Mouse (Mus musculus): ENCODE measurements around the gene Gp9. TPM values are rescaled to one million over a fixed set of nuclear protein-coding genes. Genes with fewer than 3 reads are reported as not detected.

Gene Gp9
- 2.5 and 3.2 TPM in 2 replicates for polyA plus RNA-seq (2016; fragmentation: Nextera tagmentation; extraction: Ambion mirVana)

- H3K4me1 ChIP-seq: no peaks in the 10 kb centered on the region
- no peaks in the 10 kb centered on the region for H3K36me3 ChIP-seq (replicated peaks)
- WGBS: 90% methylated on average over 2 of the region's 2 CpGs
- no peak for DNase-seq (ENCODE audit: extremely low spot score, low spot score)
- H3K9me3 ChIP-seq: peaks cover 4% of the 10 kb centered on the region; the same call in 1 of the 2 replicates
- H3K27ac ChIP-seq: no peak within 1 kb of the TSS
- no peak within 1 kb of the TSS for H3K4me3 ChIP-seq
- H3K27me3 ChIP-seq (ENCODE audit: poor library complexity, severe bottlenecking): no peaks in the 10 kb centered on the region
Observed at GRCm38 (mm10) chr6:87777842-87778241, at the start of gene Gp9. Gene Gp9, plus strand, starts transcription at chr6:87778072.

- peaks cover 71% of the 10 kb centered on the region for H3K27me3 ChIP-seq (ENCODE audit: poor library complexity, severe bottlenecking)
- H3K9me3 ChIP-seq: no peaks in the 10 kb centered on the region
- H3K4me3 ChIP-seq: no peak overlapping the region
- H3K36me3 ChIP-seq (replicated peaks): no peaks in the 10 kb centered on the region
- no peak overlapping the region for H3K27ac ChIP-seq
- peaks cover 44% of the 10 kb centered on the region for H3K4me1 ChIP-seq
- DNase-seq (ENCODE audit: extremely low spot score, low spot score): no peak
- 73% methylated on average over 3 of the region's 3 CpGs for WGBS
Observed at GRCm38 (mm10) chr6:87728102-87728501, 49.8 kb upstream of the Gp9 start.

GRCm38 (mm10) chr6:87730141-87730540, 47.7 kb upstream of the Gp9 start:
- H3K4me1 ChIP-seq: peaks cover 56% of the 10 kb centered on the region
- H3K9me3 ChIP-seq: no peaks in the 10 kb centered on the region
- no peak for DNase-seq (ENCODE audit: extremely low spot score, low spot score)
- peak overlapping the region; percentile 73 for H3K27ac ChIP-seq
- peaks cover 85% of the 10 kb centered on the region for H3K27me3 ChIP-seq (ENCODE audit: poor library complexity, severe bottlenecking)
- 15% methylated on average over 13 of the region's 13 CpGs for WGBS
- H3K36me3 ChIP-seq (replicated peaks): no peaks in the 10 kb centered on the region
- peak overlapping the region; percentile 64 for H3K4me3 ChIP-seq

DNA sequence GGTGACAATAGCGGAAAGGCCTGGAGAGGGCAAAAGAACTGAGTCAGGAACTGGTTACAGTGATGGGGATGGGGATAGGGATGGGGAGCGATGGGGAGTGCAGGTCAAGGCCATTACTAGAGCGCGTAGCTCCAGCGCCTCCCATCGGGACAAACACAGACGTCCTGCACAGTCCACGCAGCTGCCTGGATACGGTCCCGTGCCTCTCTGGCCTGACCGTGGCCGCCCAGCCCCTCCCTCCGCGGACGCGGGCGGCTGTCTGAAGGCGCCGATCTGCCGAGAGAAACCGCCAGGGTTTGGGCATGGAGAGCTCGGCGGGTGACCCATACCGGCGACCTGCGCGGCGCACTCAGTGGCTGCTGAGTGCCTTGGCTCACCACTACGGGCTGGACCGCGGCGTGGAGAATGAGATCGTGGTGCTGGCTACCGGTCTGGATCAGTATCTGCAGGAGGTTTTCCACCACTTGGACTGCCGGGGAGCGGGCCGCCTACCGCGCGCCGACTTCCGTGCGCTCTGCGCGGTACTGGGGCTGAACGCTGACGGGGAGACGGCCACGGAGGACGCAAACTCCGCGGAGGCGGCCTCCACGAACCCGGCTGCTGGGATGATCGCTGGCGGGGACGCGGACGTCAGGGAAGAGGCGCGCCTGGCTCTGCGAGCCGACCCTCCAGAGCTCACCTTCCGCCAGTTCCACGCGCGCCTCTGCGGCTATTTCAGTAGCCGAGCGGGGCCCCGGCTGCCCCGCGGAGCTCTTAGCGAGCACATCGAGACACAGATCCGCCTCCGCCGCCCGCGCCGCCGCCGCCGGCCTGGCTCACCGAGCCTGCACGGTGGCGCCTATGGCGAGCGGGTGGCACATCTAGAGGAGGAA, 47.0 kb upstream of the Gp9 start, which contains the start of gene Efcc1:
Gene Efcc1, plus strand, starts transcription at position 279 of the 872 bp plus-strand sequence.
- Histone ChIP-seq H3K27ac (peak within 1 kb of the TSS; percentile 73), H3K27me3 (ENCODE audit: poor library complexity, severe bottlenecking) (peaks cover 91% of the 10 kb centered on the region), H3K36me3 (replicated peaks) (no peaks in the 10 kb centered on the region), H3K9me3 (no peaks in the 10 kb centered on the region), H3K4me3 (peak within 1 kb of the TSS; percentile 64), H3K4me1 (peaks cover 51% of the 10 kb centered on the region)
- WGBS: under 1% methylated on average over 88 of the region's 90 CpGs
- DNase-seq (ENCODE audit: extremely low spot score, low spot score): peak; percentile 57

GRCm38 (mm10) chr6:87731463-87732095, 46.3 kb upstream of the Gp9 start:
- Histone ChIP-seq H3K27ac (peak overlapping the region; percentile 73), H3K36me3 (replicated peaks) (no peaks in the 10 kb centered on the region), H3K4me1 (peaks cover 47% of the 10 kb centered on the region), H3K9me3 (no peaks in the 10 kb centered on the region), H3K27me3 (ENCODE audit: poor library complexity, severe bottlenecking) (peaks cover 95% of the 10 kb centered on the region), H3K4me3 (peak overlapping the region; percentile 64)
- 2% methylated on average over 19 of the region's 19 CpGs for WGBS
- DNase-seq (ENCODE audit: extremely low spot score, low spot score): no peak

DNA sequence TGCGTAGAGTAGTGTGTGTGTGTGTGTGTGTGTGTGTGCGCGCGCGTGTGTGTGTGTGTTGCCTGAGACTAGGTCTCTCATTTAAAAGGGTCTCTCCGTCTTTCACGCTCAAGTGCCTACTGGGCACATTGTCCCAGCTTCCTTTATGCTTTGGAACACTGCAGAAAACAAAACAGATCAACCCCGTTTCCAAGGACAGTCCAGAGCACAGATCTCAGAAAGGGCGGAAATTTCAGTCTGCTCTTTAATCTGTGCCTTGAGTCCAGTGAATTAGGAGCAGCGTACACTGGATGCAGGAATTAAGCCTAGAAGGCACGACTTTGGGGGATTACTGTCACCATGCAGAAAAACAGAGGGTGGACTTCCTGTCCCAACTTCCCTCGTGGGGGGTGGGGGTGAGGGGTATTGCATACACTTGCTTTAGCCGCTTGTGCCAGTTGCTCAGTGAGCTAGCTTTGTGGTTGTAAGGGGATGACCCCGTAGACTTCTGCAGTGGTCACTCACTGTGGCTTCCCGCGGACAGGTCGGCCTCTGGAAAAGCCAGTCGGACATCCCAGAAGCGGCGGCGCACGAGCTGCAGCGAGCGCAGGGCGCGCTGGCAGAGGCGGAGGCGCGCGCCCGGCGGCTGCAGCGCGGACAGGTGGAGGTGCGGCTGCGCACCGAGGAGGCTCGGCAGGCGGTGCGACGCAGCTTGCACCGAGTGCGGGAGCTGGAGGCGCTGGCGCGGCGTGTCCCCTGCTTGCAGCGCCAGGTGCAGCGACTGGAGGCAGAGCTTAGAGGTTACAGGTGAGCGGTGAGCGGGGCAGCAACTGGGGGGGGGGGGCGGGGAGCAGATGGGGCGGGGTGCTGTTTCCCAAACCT, 45.5 kb upstream of the Gp9 start:
- Histone ChIP-seq H3K4me3 (peak overlapping the region; percentile 64), H3K9me3 (no peaks in the 10 kb centered on the region), H3K27me3 (ENCODE audit: poor library complexity, severe bottlenecking) (peaks cover 100% of the 10 kb centered on the region), H3K27ac (peak overlapping the region; percentile 16; the same call in 1 of the 2 replicates), H3K4me1 (peaks cover 49% of the 10 kb centered on the region), H3K36me3 (replicated peaks) (no peaks in the 10 kb centered on the region)
- DNase-seq (ENCODE audit: extremely low spot score, low spot score): peak; percentile 24
- WGBS: 2% methylated on average over 53 of the region's 53 CpGs

DNA sequence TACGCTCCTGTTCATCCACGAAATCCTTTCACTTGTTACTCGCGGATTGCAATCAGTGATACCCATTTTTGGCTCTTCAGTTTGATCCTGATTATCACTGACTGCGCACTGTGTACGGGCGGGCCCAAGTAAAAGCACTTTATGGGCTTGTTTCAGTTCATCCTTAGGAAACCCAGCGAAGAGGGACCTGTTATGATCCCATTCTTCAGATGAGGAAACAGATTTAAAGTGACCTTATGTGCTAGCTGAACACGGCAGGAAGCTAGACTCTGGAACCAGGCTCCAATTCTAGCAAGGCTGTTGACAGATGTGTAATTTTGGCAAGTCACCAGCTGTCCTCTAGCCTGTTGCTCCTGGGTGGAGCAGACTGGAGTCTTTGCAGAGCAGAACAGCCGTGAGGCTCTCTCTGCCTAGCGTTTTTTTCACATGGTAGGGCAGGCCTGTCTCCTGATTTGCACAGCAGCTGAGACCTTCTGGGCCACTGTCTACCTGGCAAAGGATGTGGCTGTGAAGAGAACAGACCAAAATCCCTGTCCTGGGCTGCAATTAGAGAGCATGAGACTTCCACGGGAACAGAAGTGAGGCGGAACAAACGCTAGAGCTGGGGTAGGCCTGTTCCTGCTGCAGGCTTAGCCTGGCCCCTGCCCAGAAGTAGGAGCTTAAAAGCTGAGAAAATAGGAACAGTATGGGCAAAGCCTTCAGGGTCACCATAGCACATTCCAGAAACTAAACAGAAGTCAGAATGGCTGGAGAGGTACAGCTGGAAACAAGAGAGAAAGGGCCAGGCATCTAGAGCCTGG, 44.5 kb upstream of the Gp9 start:
- Histone ChIP-seq H3K9me3 (no peaks in the 10 kb centered on the region), H3K27ac (no peak overlapping the region), H3K36me3 (replicated peaks) (no peaks in the 10 kb centered on the region), H3K4me1 (peaks cover 58% of the 10 kb centered on the region), H3K27me3 (ENCODE audit: poor library complexity, severe bottlenecking) (peaks cover 97% of the 10 kb centered on the region), H3K4me3 (peak overlapping the region; percentile 64)
- DNase-seq (ENCODE audit: extremely low spot score, low spot score): no peak
- 27% methylated on average over 14 of the region's 14 CpGs for WGBS

- Histone ChIP-seq H3K36me3 (replicated peaks) (no peaks in the 10 kb centered on the region), H3K4me3 (no peak overlapping the region), H3K27ac (no peak overlapping the region), H3K4me1 (peaks cover 66% of the 10 kb centered on the region), H3K9me3 (no peaks in the 10 kb centered on the region), H3K27me3 (ENCODE audit: poor library complexity, severe bottlenecking) (peaks cover 91% of the 10 kb centered on the region)
- DNase-seq (ENCODE audit: extremely low spot score, low spot score): no peak
- 71% methylated on average over 5 of the region's 5 CpGs for WGBS
Observed at GRCm38 (mm10) chr6:87734136-87734535, 43.7 kb upstream of the Gp9 start.

- Histone ChIP-seq H3K4me3 (no peak overlapping the region), H3K36me3 (replicated peaks) (no peaks in the 10 kb centered on the region), H3K27me3 (ENCODE audit: poor library complexity, severe bottlenecking) (peaks cover 73% of the 10 kb centered on the region), H3K4me1 (peaks cover 57% of the 10 kb centered on the region), H3K9me3 (no peaks in the 10 kb centered on the region), H3K27ac (no peak overlapping the region)
- no peak for DNase-seq (ENCODE audit: extremely low spot score, low spot score)
- WGBS: 80% methylated on average over 4 of the region's 4 CpGs
Observed at GRCm38 (mm10) chr6:87736923-87737322, 40.9 kb upstream of the Gp9 start.

DNA sequence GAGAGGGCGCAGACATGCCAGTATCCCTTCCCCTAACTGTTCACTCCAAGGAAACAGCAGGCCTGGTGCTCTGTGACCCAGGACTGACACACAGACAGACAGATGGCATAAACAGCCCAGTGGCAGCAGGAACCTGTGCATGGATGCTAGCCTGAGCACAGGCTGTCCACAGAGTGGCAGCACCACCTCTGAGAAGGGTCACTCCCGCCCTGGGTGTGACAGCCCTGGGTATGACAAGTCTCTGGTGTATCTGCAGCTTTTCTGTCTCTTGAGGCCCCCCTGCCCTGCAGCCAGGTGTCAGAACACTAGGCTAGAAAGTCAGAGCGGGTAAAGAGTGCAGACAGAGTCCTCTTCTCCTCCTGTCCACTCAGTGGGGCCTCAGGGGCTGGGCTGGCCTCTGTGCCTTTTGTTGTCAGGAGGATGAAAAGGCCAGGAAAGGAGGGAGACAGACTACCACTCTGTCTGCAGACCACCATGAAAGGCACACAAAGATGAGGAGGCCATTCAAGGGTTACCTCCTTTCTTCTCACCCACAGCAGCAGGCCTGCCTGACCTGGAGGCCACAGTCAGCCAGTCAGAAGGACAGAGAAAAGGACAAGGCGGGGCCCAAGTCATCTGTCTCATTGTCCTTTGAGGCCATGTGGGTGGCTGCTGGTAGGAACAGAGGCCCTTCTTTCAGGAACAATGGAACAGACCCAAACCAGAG, 39.8 kb upstream of the Gp9 start:
- Histone ChIP-seq H3K9me3 (no peaks in the 10 kb centered on the region), H3K36me3 (replicated peaks) (no peaks in the 10 kb centered on the region), H3K27me3 (ENCODE audit: poor library complexity, severe bottlenecking) (peaks cover 62% of the 10 kb centered on the region), H3K27ac (peak overlapping the region; percentile 82), H3K4me3 (0 out of 2 replicates have a peak overlapping the region, but pooled peaks have one; percentile 5), H3K4me1 (peaks cover 46% of the 10 kb centered on the region)
- WGBS: 44% methylated on average over 4 of the region's 4 CpGs
- DNase-seq (ENCODE audit: extremely low spot score, low spot score): peak; percentile 47

DNA sequence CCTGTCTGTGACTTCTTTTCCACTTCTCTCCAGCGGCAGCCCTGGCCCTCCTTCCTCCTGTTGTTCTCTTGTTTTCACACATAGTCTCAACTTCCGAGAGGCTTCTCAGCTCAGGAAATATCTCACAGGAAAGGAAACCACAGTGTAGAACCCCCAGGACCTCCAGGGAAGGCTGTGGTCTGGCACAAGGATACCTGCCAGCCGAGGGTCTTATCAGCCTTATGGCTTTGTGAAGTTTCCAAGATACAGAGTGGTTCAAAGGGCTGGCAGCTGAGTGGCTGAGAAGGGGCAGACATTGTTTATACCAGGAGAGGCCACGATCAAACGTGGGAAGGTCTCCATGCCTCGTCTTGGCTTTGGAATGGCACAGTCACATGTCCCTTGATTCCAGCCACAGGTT, 38.0 kb upstream of the Gp9 start:
- H3K36me3 ChIP-seq (replicated peaks): no peaks in the 10 kb centered on the region
- no peak overlapping the region for H3K4me3 ChIP-seq
- 73% methylated on average over 6 of the region's 6 CpGs for WGBS
- H3K4me1 ChIP-seq: peaks cover 30% of the 10 kb centered on the region
- no peaks in the 10 kb centered on the region for H3K9me3 ChIP-seq
- DNase-seq (ENCODE audit: extremely low spot score, low spot score): no peak
- peak overlapping the region; percentile 82 for H3K27ac ChIP-seq
- peaks cover 44% of the 10 kb centered on the region for H3K27me3 ChIP-seq (ENCODE audit: poor library complexity, severe bottlenecking)

All from forebrain, embryonic 10.5 days (tissue).